Mouse (Mus musculus): ENCODE data around the gene Foxn3. TPM values are rescaled to one million over a fixed set of nuclear protein-coding genes. Genes with fewer than 3 reads are reported as not detected.

The Foxn3 gene
- total RNA-seq, 2 experiments from 2014 or later = 115 to 120 TPM

GRCm38 (mm10) chr12:99320966-99321496, 242.4 kb downstream of the Foxn3 start:
- intact Hi-C loops (cut with DNase I) = no loop called here
- no peak for DNase-seq (ENCODE audit: low spot score)

GRCm38 (mm10) chr12:99319896-99320295, 243.5 kb downstream of the Foxn3 start:
- DNase-seq (ENCODE audit: low spot score) = no peak
- intact Hi-C loops (cut with DNase I) = no loop called here

- no peak for DNase-seq (ENCODE audit: low spot score)
- intact Hi-C loops (cut with DNase I) = no loop called here
Measured at GRCm38 (mm10) chr12:99319171-99319570, 244.2 kb downstream of the Foxn3 start.

- DNase-seq (ENCODE audit: low spot score) = no peak
- intact Hi-C loops (cut with DNase I) = no loop called here
Measured at GRCm38 (mm10) chr12:99315931-99316330, 247.5 kb downstream of the Foxn3 start.

GRCm38 (mm10) chr12:99314817-99315216, 248.6 kb downstream of the Foxn3 start:
- DNase-seq (ENCODE audit: low spot score) = no peak
- intact Hi-C loops (cut with DNase I) = no loop called here

- intact Hi-C loops (cut with DNase I) = no loop called here
- no peak for DNase-seq (ENCODE audit: low spot score)
Measured at GRCm38 (mm10) chr12:99311303-99311702, 252.1 kb downstream of the Foxn3 start.

GRCm38 (mm10) chr12:99309937-99310336, 253.4 kb downstream of the Foxn3 start:
- intact Hi-C loops (cut with DNase I) = no loop called here
- DNase-seq (ENCODE audit: low spot score) = no peak

- intact Hi-C loops (cut with DNase I) = no loop called here
- no peak for DNase-seq (ENCODE audit: low spot score)
Measured at GRCm38 (mm10) chr12:99308541-99309089, 254.8 kb downstream of the Foxn3 start.

- DNase-seq (ENCODE audit: low spot score) = no peak
Measured at GRCm38 (mm10) chr12:99306536-99307204, 256.7 kb downstream of the Foxn3 start.

GRCm38 (mm10) chr12:99305784-99306535, 257.4 kb downstream of the Foxn3 start:
- DNase-seq (ENCODE audit: low spot score) = no peak
- intact Hi-C loops (cut with DNase I) = no loop called here

More at GRCm38 (mm10) chr12:99306536-99307204, 256.7 kb downstream of the Foxn3 start:
- intact Hi-C loops (cut with DNase I) = no loop called here

GRCm38 (mm10) chr12:99305324-99305723, 258.1 kb downstream of the Foxn3 start:
- intact Hi-C loops (cut with DNase I) = no loop called here
- no peak for DNase-seq (ENCODE audit: low spot score)

GRCm38 (mm10) chr12:99304056-99304455, 259.3 kb downstream of the Foxn3 start:
- intact Hi-C loops (cut with DNase I) = no loop called here
- no peak for DNase-seq (ENCODE audit: low spot score)

- intact Hi-C loops (cut with DNase I) = no loop called here
- no peak for DNase-seq (ENCODE audit: low spot score)
Measured at GRCm38 (mm10) chr12:99303581-99303980, 259.8 kb downstream of the Foxn3 start.

- intact Hi-C loops (cut with DNase I) = no loop called here
- no peak for DNase-seq (ENCODE audit: low spot score)
Measured at GRCm38 (mm10) chr12:99299900-99300299, 263.5 kb downstream of the Foxn3 start.

- no peak for DNase-seq (ENCODE audit: low spot score)
- intact Hi-C loops (cut with DNase I) = no loop called here
Measured at GRCm38 (mm10) chr12:99298851-99299600, 264.4 kb downstream of the Foxn3 start.

GRCm38 (mm10) chr12:99298242-99298641, 265.1 kb downstream of the Foxn3 start:
- no peak for DNase-seq (ENCODE audit: low spot score)
- intact Hi-C loops (cut with DNase I) = no loop called here

GRCm38 (mm10) chr12:99297792-99298191, 265.6 kb downstream of the Foxn3 start:
- DNase-seq (ENCODE audit: low spot score) = no peak
- intact Hi-C loops (cut with DNase I) = no loop called here

GRCm38 (mm10) chr12:99293532-99293931, 269.9 kb downstream of the Foxn3 start:
- intact Hi-C loops (cut with DNase I) = no loop called here

GRCm38 (mm10) chr12:99292152-99292551, 271.2 kb downstream of the Foxn3 start:
- no peak for DNase-seq (ENCODE audit: low spot score)
- intact Hi-C loops (cut with DNase I) = no loop called here

More at GRCm38 (mm10) chr12:99293532-99293931, 269.9 kb downstream of the Foxn3 start:
- no peak for DNase-seq (ENCODE audit: low spot score)

GRCm38 (mm10) chr12:99287081-99287480, 276.3 kb downstream of the Foxn3 start:
- DNase-seq (ENCODE audit: low spot score) = no peak
- intact Hi-C loops (cut with DNase I) = no loop called here
